Mouse (Mus musculus): Measurements from ENCODE around the gene Prkg1.
"Not testable (repeated sequence)": the region's sequence is repeated elsewhere in the genome, so short reads cannot be mapped to it uniquely, and the experiment has no call there.

The Prkg1 gene

GRCm38 (mm10) chr19:31329893-31330292, 434.9 kb downstream of the Prkg1 start:
- in situ Hi-C loops (cut with MboI): no loop called here

GRCm38 (mm10) chr19:31304760-31305159, 460.1 kb downstream of the Prkg1 start:
- in situ Hi-C loops (cut with MboI): no loop called here

- in situ Hi-C loops (cut with MboI): no loop called here
Observed at GRCm38 (mm10) chr19:31291231-31291630, 473.6 kb downstream of the Prkg1 start.

GRCm38 (mm10) chr19:31284581-31284980, 480.3 kb downstream of the Prkg1 start:
- in situ Hi-C loops (cut with MboI): no loop called here

- in situ Hi-C loops (cut with MboI): no loop called here
Observed at GRCm38 (mm10) chr19:31284126-31284525, 480.7 kb downstream of the Prkg1 start.

GRCm38 (mm10) chr19:31283617-31284016, 481.2 kb downstream of the Prkg1 start:
- in situ Hi-C loops (cut with MboI): no loop called here

GRCm38 (mm10) chr19:31279797-31280486, 484.9 kb downstream of the Prkg1 start:
- in situ Hi-C loops (cut with MboI): no loop called here

- in situ Hi-C loops (cut with MboI): no loop called here
Observed at GRCm38 (mm10) chr19:31262438-31262837, 502.4 kb downstream of the Prkg1 start.

- in situ Hi-C loops (cut with MboI): no loop called here
Observed at GRCm38 (mm10) chr19:31260494-31260893, 504.3 kb downstream of the Prkg1 start.

- in situ Hi-C loops (cut with MboI): no loop called here
Observed at GRCm38 (mm10) chr19:31255780-31256179, 509.1 kb downstream of the Prkg1 start.

- in situ Hi-C loops (cut with MboI): no loop called here
Observed at GRCm38 (mm10) chr19:31232410-31232809, 532.4 kb downstream of the Prkg1 start.

- in situ Hi-C loops (cut with MboI): no loop called here
Observed at GRCm38 (mm10) chr19:31228385-31228784, 536.4 kb downstream of the Prkg1 start.

- in situ Hi-C loops (cut with MboI): no loop called here
Observed at GRCm38 (mm10) chr19:31223457-31223856, 541.4 kb downstream of the Prkg1 start.

GRCm38 (mm10) chr19:31219261-31219660, 545.6 kb downstream of the Prkg1 start:
- in situ Hi-C loops (cut with MboI): not testable (repeated sequence)

GRCm38 (mm10) chr19:31210850-31211249, 554.0 kb downstream of the Prkg1 start:
- in situ Hi-C loops (cut with MboI): no loop called here

- in situ Hi-C loops (cut with MboI): no loop called here
Observed at GRCm38 (mm10) chr19:31210449-31210848, 554.4 kb downstream of the Prkg1 start.

GRCm38 (mm10) chr19:31199583-31199982, 565.2 kb downstream of the Prkg1 start:
- in situ Hi-C loops (cut with MboI): no loop called here

- in situ Hi-C loops (cut with MboI): no loop called here
Observed at GRCm38 (mm10) chr19:31198461-31198860, 566.4 kb downstream of the Prkg1 start.

GRCm38 (mm10) chr19:31197076-31197475, 567.8 kb downstream of the Prkg1 start:
- in situ Hi-C loops (cut with MboI): no loop called here

GRCm38 (mm10) chr19:31188559-31189218, 576.1 kb downstream of the Prkg1 start:
- in situ Hi-C loops (cut with MboI): no loop called here

- in situ Hi-C loops (cut with MboI): no loop called here
Observed at GRCm38 (mm10) chr19:31180757-31181156, 584.1 kb downstream of the Prkg1 start.

GRCm38 (mm10) chr19:31177279-31177922, 587.4 kb downstream of the Prkg1 start:
- in situ Hi-C loops (cut with MboI): no loop called here

GRCm38 (mm10) chr19:31170985-31171384, 593.8 kb downstream of the Prkg1 start:
- in situ Hi-C loops (cut with MboI): no loop called here
